Mouse (Mus musculus) thymus, postnatal 0 days (tissue): Measurements from ENCODE around the gene Immp1l. TPM values are rescaled to one million over a fixed set of nuclear protein-coding genes. Genes with fewer than 3 reads are reported as not detected.

Source experiments
- DNase-seq: peaks from one replicate; pipeline ENCODE4 v3.0.0-alpha.2; 2015; ENCODE audit warnings: low spot score
- microRNA-seq: library from miRNA; unstranded; fragments of <30 nt; microRNA quantifications from one replicate; pipeline ENCODE4, GENCODE M21; 2016; ENCODE audit warnings: borderline number of aligned reads
- polyA plus RNA-seq: library from polyadenylated mRNA; unstranded; fragments of >200 nt; fragmentation: Nextera tagmentation; extraction: Ambion mirVana; gene quantifications from 2 replicates; pipeline ENCODE4 v1.2.1, GENCODE M21; 2015

Gene Immp1l
- polyA plus RNA-seq, 1 experiment from 2014 or later, result 154 TPM

GRCm38 (mm10) chr2:106008415-106008814, 104.0 kb downstream of the Immp1l start:
- DNase-seq, result no peak

Small RNA genes within 50 kb of the gene (microRNA-seq; reads per million reads assigned to microRNA genes)
- not detected for gene Gm22002

Other genes with a start within 250 kb of the Immp1l start
- gene Pax6, start 235.7 kb upstream of the Immp1l start, polyA plus RNA-seq, result 0.09 TPM in 1 of 2 replicates, not detected in the other
- 27.2 and 29.0 TPM in 2 replicates for gene Elp4, start 74 bp upstream of the Immp1l start, polyA plus RNA-seq
- 58.6 and 58.7 TPM in 2 replicates for gene Dnajc24, start 98.9 kb downstream of the Immp1l start, polyA plus RNA-seq